Mouse (Mus musculus): Measurements from ENCODE around the gene Noxa1. TPM values are rescaled to one million over a fixed set of nuclear protein-coding genes. Genes with fewer than 3 reads are reported as not detected.

Noxa1 gene
- total RNA-seq, 1 experiment from 2014 or later, result not detected

GRCm38 (mm10) chr2:25104122-25104521, 9.2 kb upstream of the Noxa1 start:
- no peak for ATAC-seq (ENCODE audit: extremely low read depth, insufficient number of reproducible peaks, low FRiP score, poor library complexity, severe bottlenecking)

GRCm38 (mm10) chr2:25099703-25100102, 4.8 kb upstream of the Noxa1 start:
- no peak for ATAC-seq (ENCODE audit: extremely low read depth, insufficient number of reproducible peaks, low FRiP score, poor library complexity, severe bottlenecking)

- no peak for ATAC-seq (ENCODE audit: extremely low read depth, insufficient number of reproducible peaks, low FRiP score, poor library complexity, severe bottlenecking)
Observed at GRCm38 (mm10) chr2:25098956-25099355, 4.0 kb upstream of the Noxa1 start.

- no peak for ATAC-seq (ENCODE audit: extremely low read depth, insufficient number of reproducible peaks, low FRiP score, poor library complexity, severe bottlenecking)
Observed at GRCm38 (mm10) chr2:25098005-25098615, 3.2 kb upstream of the Noxa1 start.

GRCm38 (mm10) chr2:25094785-25095108, 202 bp downstream of the Noxa1 start:
- ATAC-seq (ENCODE audit: extremely low read depth, insufficient number of reproducible peaks, low FRiP score, poor library complexity, severe bottlenecking), result no peak

- ATAC-seq (ENCODE audit: extremely low read depth, insufficient number of reproducible peaks, low FRiP score, poor library complexity, severe bottlenecking), result no peak
Observed at GRCm38 (mm10) chr2:25088636-25089035, 6.3 kb downstream of the Noxa1 start.

- ATAC-seq (ENCODE audit: extremely low read depth, insufficient number of reproducible peaks, low FRiP score, poor library complexity, severe bottlenecking), result no peak
Observed at GRCm38 (mm10) chr2:25087842-25088241, 7.1 kb downstream of the Noxa1 start.

- ATAC-seq (ENCODE audit: extremely low read depth, insufficient number of reproducible peaks, low FRiP score, poor library complexity, severe bottlenecking), result no peak
Observed at GRCm38 (mm10) chr2:25085571-25085970, 9.4 kb downstream of the Noxa1 start.

- ATAC-seq (ENCODE audit: extremely low read depth, insufficient number of reproducible peaks, low FRiP score, poor library complexity, severe bottlenecking), result no peak
Observed at GRCm38 (mm10) chr2:25083697-25084096, 11.3 kb downstream of the Noxa1 start.

- ATAC-seq (ENCODE audit: extremely low read depth, insufficient number of reproducible peaks, low FRiP score, poor library complexity, severe bottlenecking), result no peak
Observed at GRCm38 (mm10) chr2:25080076-25080475, 14.9 kb downstream of the Noxa1 start, which contains the start of gene Entpd8. Entpd8 (plus strand) TSS chr2:25080304.

GRCm38 (mm10) chr2:25078967-25079366, 16.0 kb downstream of the Noxa1 start:
- no peak for ATAC-seq (ENCODE audit: extremely low read depth, insufficient number of reproducible peaks, low FRiP score, poor library complexity, severe bottlenecking)

GRCm38 (mm10) chr2:25075506-25075905, 19.4 kb downstream of the Noxa1 start:
- ATAC-seq (ENCODE audit: extremely low read depth, insufficient number of reproducible peaks, low FRiP score, poor library complexity, severe bottlenecking), result no peak

- no peak for ATAC-seq (ENCODE audit: extremely low read depth, insufficient number of reproducible peaks, low FRiP score, poor library complexity, severe bottlenecking)
Observed at GRCm38 (mm10) chr2:25072398-25072797, 22.6 kb downstream of the Noxa1 start.

GRCm38 (mm10) chr2:25069537-25069936, 25.4 kb downstream of the Noxa1 start:
- no peak for ATAC-seq (ENCODE audit: extremely low read depth, insufficient number of reproducible peaks, low FRiP score, poor library complexity, severe bottlenecking)

- no peak for ATAC-seq (ENCODE audit: extremely low read depth, insufficient number of reproducible peaks, low FRiP score, poor library complexity, severe bottlenecking)
Observed at GRCm38 (mm10) chr2:25066552-25066951, 28.4 kb downstream of the Noxa1 start.

- ATAC-seq (ENCODE audit: extremely low read depth, insufficient number of reproducible peaks, low FRiP score, poor library complexity, severe bottlenecking), result no peak
Observed at GRCm38 (mm10) chr2:25065537-25065936, 29.4 kb downstream of the Noxa1 start.

- ATAC-seq (ENCODE audit: extremely low read depth, insufficient number of reproducible peaks, low FRiP score, poor library complexity, severe bottlenecking), result no peak
Observed at GRCm38 (mm10) chr2:25064285-25064684, 30.7 kb downstream of the Noxa1 start.

GRCm38 (mm10) chr2:25063523-25063922, 31.4 kb downstream of the Noxa1 start:
- no peak for ATAC-seq (ENCODE audit: extremely low read depth, insufficient number of reproducible peaks, low FRiP score, poor library complexity, severe bottlenecking)

GRCm38 (mm10) chr2:25058926-25059325, 36.0 kb downstream of the Noxa1 start:
- ATAC-seq (ENCODE audit: extremely low read depth, insufficient number of reproducible peaks, low FRiP score, poor library complexity, severe bottlenecking), result no peak

- no peak for ATAC-seq (ENCODE audit: extremely low read depth, insufficient number of reproducible peaks, low FRiP score, poor library complexity, severe bottlenecking)
Observed at GRCm38 (mm10) chr2:25055409-25056155, 39.4 kb downstream of the Noxa1 start.

- ATAC-seq (ENCODE audit: extremely low read depth, insufficient number of reproducible peaks, low FRiP score, poor library complexity, severe bottlenecking), result no peak
Observed at GRCm38 (mm10) chr2:25055068-25055405, 39.9 kb downstream of the Noxa1 start.

Data from neutrophil, adult 5-6 weeks (primary cell).